Mouse (Mus musculus): ENCODE data around the gene Hba-a1.
"Not testable (repeated sequence)": the region's sequence is repeated elsewhere in the genome, so short reads cannot be mapped to it uniquely, and the experiment has no call there.

Hba-a1 gene

DNA sequence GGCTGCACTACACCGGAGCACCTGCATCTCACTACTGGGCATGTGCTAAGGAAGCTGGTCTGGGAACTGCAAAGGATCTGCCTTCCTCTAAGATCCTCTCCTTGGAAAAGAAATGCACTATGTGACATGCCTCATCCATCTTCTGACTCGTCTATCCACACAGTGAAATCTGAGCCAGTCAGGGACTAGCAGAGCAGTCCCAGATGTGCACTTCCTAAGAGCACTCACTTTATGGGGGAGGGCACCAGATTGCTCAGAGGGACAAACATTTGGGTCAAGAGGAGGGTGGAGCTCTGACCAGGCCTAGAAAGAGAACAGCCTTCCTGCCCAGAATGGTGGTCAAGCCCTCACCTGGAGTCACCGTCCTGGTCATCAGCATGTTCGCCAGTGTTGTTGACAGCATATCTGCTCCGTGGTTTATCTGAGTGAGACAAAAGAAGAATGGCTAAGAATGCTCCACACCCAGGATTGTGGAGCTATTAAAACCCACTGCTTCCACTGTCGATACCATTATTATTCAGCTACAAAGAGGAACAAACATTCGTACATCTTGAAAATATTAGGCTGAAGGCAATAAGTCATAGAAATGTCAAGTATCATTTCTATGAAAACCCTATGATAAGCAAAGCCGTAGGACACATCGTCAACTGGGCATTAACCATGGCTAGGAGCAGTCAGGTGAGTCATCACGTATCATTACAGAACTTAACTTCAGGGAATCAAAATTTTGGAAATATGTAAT, 20.5 kb upstream of the Hba-a1 start:
- DNase-seq (ENCODE audit: low spot score), result no peak

DNA sequence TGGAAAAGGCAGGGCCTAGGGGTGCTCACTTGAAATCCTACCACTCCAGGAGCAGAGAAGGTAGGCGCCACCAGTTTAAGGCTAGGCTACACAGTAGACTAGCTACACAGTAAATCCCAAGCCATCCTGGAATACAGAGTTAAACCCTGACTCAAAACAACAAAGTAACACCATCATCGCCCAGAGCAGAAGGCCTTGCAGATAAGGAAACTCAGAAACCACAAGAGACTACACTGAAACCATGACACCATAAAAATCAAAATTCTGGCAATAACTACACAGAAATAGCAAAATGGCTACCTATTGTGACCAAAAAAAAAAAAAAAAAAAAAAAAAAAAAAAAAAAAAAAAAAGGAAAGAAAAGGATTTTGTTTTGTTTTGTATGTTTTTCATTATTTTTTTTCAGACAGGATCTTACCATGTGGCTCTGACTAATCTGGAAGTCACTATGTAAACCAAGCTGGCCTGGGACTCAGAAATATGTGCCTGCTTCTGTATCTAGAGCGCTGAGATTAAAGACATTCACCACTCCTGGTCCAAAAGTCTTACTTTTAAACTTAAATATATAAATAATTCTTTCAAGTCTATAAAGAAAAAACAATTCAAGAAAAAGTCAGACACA, 18.1 kb upstream of the Hba-a1 start:
- DNase-seq (ENCODE audit: low spot score), result no peak

DNA sequence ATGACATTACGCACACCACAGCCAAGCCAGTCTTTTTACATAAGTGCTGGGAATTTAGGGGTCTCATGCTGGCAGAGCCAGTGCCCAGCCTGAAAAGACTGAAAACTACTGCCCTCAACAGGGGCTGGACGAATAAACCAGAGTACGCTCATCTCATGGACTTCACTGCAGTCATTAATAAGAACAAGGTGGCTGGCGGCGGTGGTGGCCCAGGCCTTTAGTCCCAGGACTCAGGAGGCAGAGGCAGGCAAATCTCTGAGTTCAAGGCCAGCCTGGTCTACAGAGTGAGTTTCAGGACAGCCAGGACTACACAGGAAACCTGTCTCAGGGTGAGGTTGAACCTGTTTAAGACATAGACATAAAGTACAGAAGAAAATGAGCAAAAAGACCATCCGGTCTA, 17.1 kb upstream of the Hba-a1 start:
- no peak for DNase-seq (ENCODE audit: low spot score)

DNA sequence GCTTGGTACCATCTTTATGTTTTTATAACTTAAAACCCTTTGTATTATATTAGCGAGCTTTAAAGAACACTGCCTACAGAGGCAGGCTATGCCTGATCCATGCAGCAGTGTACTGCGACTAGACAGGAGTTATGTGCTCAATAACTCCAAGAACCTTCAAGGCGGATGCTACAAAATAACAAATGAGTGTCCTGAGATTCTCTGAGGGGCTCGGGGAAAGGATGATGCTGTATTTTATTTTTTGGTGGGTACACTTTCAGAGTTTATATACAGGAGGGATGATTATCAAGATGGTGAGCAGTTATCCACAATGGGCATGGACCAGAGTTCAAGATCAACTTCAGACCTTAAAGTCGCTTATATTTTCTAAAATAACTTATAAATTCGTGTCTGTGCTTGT, 16.5 kb upstream of the Hba-a1 start:
- no peak for DNase-seq (ENCODE audit: low spot score)

DNA sequence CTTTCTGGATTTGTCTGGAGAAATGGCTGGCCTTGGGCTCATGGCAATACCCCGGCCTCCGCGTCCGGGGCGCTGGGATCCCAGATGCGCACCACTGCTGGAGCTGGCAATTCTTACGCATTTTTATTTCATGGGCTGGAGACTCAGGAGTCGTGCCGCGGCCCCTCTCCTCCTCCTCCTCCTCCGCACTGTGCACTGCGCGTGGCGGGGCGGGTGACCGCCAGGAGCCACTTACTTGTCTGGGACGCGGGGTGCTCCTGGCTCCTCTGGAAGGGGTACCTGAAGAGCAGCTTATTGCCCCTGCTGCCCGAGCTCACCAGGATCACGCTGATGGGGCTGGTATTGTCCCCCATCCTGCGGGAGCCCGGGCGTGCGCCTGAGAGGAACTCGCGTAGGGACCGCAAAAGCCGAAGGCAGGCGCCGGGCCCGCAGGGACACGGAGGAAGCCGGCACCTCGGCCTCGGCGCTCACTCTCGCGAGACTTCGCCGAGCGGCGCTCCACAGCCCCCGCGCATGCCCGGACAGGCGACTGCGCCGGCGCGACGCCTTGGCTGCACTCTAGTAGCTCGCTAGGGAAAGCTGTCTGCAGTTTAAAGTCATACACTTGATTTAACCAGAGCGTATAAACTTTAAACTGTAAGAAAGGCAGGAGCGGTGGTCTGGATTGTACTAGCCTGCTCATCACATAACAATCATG, 16.0 kb upstream of the Hba-a1 start, which contains the start of gene Nprl3:
TSS of gene Nprl3 (minus strand) at position 520 of the 697 bp plus-strand sequence.
- DNase-seq (ENCODE audit: low spot score), result peak; percentile 97

DNA sequence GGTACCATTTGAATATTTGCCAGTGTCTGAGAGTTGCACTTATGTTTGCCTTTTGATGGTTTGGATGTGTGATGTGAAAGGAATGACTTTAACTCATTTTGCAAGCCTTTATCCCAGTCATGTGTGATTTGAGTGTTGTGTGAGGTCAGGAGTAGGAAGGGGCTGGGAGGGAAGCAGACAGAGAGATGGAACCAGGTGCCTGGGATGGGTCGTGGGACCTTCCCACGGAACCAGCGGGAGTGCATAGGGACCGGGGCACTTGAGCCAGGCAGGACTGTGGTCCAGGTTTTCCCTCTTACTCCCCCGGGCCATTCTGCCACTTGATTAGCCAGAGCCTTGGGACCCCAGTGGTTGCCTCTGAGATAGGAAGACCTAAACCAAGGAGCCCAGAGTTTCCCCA, 15.3 kb upstream of the Hba-a1 start:
- no peak for DNase-seq (ENCODE audit: low spot score)

DNA sequence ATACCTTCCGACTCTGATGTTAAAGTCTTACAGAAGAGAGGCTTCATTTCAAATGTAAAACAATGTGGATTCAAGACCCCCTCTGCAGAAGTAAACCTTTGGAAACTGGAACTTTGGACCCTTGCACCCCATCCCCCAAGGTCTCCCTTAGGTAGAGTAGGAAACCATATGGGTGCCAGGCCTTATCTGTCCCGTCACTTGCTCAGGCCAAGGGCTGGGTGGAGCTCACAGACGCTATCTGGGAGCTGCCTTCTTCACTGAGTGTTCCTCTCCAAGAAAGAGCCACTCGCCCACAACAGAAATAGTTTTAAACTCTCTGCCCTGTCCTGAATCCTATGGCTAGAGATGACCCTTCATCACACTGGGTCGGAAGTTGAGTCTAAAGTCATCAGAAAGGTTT, 14.4 kb upstream of the Hba-a1 start:
- DNase-seq (ENCODE audit: low spot score), result no peak

DNA sequence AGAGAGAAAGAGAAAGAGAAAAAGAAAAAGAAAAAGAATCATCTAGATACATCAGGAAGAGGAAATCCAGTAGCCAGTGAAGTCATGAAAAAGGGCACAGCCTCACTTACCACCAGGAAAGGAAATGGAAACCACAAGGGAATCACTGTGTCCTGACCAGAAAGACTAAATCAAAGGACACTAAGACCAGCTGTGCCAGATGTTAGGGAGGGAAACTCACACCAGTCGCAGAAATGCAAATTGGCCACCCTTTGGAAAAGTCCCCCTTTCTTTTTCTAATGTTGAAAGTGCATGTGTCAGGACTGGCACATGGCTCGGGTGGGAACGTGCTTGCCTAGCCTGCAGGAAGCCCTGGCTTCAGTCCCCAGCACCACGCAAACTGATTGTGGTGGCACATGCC, 12.1 kb upstream of the Hba-a1 start:
- no peak for DNase-seq (ENCODE audit: low spot score)

DNA sequence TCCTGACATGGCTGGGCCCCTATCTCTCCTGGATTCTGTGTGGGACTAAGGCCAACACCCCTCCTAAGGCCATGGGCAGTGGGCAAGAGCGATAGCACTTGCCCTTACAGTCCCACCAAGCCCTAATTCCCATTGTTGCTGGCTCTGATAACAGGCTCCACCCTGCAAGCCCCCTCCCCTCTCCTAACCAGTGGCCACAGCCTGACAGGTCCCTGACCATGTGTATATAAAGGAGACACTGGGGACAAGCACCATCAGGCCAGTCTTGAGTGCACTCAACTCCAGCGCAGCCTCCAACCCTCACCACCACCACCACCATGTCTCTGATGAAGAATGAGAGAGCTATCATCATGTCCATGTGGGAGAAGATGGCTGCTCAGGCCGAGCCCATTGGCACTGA, 7.0 kb upstream of the Hba-a1 start, which contains the start of gene Hba-x:
TSS of gene Hba-x (plus strand) at position 54 of the 400 bp plus-strand sequence.
- no peak for DNase-seq (ENCODE audit: low spot score)

DNA sequence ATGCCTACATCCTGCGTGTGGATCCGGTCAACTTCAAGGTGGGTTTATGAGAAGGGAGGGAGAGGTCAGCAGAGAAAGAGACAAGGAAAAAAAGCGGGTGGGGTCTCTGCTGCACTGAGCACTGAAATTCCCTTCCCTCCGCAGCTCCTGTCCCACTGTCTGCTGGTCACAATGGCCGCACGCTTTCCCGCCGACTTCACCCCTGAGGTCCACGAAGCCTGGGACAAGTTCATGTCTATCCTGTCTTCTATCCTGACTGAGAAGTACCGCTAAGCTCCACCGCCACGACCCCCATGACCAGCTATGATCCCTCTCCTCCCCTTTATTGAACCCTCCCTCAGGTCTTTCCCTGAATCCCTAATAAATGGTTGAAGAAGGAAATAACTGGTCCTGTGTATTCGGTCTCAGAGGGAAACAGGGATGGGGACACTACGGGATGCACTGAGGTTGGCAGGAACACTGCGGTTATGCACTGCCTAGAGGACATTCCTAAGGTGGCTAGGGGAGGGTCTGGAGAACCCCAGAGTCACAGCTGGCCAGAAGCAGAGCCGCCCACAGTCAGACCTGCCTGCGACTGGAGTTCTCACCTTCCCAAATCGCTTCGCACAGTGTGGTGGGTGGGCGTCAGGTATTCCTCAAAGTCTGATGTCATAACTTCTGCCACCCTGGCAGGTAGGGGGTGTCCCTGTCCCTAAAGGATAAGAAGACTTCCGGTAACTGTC, 5.4 kb upstream of the Hba-a1 start:
- DNase-seq (ENCODE audit: low spot score), result no peak

DNA sequence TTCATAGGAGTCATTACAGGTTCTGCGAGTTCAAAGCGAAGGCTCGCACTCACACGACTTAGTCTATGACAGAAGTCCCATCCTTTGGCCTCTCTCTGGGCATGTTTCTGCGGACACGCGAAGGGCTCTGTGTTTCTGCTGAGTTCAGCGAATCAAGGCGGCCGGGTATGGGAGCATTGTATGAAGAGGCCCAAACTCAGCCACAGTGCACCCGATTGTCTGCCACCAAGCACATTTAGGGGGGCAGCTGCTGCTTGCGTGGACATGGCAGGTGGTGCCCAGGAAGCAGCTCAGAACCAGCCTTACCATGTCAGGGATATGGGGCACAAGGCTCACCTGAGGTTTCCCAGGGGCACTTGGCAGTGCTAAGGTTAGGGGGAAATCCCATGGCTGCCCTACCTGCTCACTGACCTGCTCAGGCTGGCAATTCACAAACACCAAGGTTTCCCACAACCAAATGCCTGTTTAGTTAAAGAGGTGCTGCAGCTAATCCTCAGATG, 4.8 kb upstream of the Hba-a1 start:
- DNase-seq (ENCODE audit: low spot score), result no peak

DNA sequence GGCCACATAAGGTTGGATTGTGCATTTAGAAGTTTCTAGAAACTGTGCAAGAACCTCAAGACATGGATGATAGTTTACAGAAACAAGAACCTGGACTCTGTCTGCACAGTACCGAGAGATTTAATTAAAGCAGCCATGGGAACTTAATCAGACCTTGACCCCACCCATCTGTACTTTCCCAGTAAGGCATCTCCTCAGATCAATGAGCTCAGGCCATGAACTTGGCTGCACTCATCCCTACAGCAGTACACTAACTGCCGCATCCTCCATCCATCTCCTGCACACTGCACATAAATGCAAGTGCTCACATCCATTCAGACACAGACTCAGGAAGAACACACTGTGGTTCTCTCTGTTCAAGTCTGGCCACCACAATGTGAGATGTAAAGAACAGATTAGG, 2.7 kb upstream of the Hba-a1 start:
- no peak for DNase-seq (ENCODE audit: low spot score)

DNA sequence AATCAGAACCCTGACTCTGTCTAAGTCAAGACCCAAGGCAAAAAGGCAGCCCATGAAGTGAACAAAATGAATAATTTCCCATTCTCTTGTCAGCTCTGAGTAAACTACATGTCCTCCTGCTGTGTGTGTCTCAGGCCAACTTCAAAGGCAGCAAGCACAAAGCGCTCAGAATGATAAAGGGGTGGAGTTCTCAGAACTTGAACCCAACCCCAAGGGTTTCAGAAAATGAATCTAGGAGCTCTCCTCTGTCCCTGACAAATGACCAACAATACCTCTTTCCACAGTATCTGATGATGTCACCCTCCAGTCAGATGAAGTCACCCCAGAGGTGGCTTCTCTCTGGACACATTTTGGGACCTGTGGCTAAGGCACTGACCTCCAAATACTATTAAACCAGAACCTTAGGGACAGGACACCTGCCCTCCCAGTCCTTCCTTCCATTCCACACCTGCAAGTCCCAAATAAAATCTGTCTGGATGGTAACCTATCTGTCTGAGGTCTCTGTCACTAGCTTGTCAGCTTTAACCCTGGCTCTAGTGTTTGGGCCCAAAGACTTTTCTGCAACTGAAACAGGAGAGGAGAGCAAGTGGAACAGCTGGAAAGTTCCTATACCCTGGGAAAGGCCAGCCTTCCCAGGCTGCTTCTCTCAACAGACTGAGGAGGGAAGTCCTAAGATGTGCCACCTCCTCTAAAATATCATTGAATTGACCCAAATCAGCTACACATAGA, 1.7 kb upstream of the Hba-a1 start:
- DNase-seq (ENCODE audit: low spot score), result no peak

DNA sequence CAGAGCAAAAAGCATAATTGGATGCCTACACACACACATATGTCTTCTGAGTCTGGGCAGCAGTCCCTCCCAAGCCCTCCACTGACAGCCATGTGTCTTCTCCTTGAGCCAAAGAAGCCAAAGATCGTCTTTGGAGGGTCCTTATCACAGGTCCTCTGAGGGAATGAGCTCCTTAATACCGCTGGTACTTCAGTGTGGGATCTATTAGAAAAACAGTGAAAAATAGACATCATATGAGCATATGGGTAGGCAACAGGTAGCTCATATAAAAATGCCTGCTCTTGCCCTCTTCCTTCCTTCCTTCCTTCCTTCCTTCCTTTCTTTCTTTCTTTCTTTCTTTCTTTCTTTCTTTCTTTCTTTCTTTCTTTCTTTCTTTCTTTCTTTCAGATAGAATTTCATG, 1.3 kb downstream of the Hba-a1 start:
- DNase-seq (ENCODE audit: low spot score), result not testable (repeated sequence)

DNA sequence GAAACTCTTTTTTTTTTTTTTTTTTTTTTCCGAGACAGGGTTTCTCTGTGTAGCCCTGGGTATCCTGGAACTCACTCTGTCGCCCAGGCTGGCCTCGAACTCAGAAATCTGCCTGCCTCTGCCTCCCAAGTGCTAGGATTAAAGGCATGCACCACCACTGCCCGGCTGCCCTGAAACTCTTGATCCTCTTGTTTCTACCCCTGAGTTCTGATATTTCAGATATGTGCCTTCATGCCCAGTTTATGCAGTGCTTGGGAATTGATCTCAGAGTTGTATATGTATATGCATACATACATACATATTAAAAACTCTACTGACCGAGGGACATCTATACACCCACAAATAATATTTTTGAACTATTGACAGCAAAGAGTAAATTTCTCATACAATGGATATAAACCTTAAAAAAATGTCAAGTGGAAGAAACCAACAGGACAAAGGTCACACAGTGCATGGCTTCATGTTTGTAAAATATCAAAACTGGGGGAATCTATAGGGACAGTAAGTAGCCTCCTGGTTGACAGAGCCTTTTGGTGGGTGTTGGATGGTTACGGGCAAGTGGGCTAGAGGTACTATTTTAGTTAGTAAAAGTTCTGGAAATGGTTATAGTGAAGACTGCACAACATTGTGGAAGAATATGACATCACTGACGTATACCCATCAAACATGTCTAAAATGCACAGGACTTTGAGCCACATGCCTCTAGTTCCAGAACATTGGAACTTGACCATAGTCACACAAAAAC, 1.9 kb downstream of the Hba-a1 start:
- no peak for DNase-seq (ENCODE audit: low spot score)

DNA sequence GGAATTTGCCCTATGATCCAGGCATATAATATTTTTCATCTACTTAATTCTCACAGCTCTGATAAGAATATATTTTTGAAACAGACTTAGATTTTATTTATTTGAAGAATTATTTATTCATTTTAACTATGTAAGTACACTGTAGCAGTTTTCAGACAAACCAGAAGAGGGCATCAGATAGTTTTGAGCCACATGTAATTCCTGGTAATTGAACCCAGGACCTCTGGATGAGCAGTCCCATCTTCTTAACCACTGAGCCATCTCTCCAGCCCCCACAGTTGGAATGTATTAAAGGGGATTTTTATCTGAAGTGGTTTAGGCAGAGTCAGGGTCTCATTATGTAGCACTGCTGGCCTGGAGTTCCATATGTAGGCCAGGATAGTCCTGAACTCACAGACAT, 2.6 kb downstream of the Hba-a1 start:
- DNase-seq (ENCODE audit: low spot score), result not testable (repeated sequence)

DNA sequence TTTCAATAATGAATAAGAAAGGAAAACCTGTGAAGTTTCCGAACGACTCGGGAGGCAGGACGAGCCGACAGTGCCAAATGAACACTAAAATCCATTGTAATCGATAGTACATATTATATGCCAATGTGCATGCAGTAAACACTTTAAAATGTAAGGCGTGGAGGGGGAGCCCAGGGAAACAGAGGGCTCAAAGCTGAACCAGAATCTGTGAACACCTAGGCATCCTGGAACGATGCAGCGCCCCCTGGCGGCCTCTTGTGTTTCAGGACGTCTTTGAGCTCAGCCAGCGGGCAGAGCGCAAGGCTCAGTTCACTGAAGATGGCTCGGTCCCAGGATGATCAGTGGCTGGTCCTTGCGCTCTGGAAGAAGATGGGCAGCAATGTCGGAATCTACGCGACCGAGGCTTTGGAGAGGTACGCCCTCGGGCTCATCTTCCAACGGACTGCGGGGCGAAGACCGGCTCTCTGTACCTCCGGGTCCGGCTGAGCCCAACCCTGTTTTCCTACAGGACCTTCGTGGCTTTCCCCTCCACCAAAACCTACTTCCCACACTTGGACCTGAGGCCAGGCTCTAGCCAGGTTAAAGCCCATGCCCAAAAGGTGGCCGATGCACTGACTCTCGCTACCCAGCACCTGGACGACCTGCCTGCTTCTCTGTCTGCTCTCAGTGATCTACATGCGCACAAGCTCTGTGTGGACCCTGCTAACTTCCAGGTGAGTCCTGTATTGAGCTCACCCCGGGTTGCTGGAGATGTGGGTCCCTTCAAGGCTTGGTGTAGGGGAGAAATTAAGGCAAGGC, 3.6 kb downstream of the Hba-a1 start, which contains the start of gene Hbq1b:
TSS of gene Hbq1b (plus strand) at position 271 of the 798 bp plus-strand sequence.
- peak; percentile 75 for DNase-seq (ENCODE audit: low spot score)

DNA sequence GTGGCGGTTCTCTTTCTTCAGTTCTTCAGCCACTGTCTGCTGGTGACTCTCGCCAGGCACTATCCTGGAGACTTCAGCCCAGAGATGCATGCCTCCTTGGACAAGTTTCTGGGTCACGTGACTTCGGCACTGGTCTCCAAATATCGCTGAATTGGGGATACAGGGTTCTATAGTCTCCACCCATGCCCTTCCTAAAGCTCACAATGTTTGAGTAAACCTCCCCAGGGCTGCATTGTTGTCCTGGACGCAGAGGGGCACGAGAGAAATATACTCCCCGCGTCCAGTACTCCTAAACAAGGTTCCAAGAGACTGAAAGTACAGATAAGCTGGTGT, 4.1 kb downstream of the Hba-a1 start:
- DNase-seq (ENCODE audit: low spot score), result no peak

DNA sequence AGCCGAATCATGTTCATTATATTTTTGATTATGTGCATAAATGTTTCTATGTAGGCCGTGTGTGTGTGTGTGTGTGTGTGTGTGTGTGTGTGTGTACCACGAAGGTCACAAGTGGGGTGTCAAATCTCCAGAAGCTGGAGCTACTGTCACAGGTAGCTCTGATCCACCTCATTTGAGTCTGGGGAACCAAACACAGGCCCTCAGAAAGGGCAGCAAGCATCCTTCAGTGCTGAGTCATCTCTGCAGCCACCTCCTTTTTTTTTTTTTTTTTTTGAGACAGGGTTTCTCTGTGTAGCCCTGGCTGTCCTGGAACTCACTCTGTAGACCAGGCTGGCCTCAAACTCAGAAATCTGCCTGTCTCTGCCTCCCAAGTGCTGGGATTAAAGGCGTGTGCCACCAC, 9.5 kb downstream of the Hba-a1 start:
- not testable (repeated sequence) for DNase-seq (ENCODE audit: low spot score)

DNA sequence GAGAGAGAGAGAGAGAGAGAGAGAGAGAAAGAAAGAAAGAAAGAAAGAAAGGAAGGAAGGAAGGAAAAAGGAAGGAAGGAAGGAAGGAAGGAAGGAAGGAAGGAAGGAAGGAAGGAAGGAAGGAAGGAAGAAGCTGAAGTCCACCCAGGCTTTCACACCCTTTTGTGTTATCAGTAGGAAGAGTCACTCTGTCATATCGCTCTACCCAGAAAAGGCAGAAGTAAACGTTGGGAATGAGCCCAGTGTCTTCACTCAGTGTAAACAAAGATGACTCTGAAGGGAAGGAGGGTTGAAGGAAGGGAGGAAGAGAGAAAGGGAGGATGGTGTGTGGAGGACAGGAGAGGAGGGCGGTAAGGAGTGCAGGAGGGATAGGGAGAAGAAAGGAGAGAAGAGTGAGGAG, 10.2 kb downstream of the Hba-a1 start:
- not testable (repeated sequence) for DNase-seq (ENCODE audit: low spot score)

Data from ovary, postnatal 36 days (tissue).